Mouse (Mus musculus) hindbrain, embryonic 15.5 days (tissue): Measurements from ENCODE around the gene Haus7. TPM values are rescaled to one million over a fixed set of nuclear protein-coding genes. Genes with fewer than 3 reads are reported as not detected.

ENCODE experiments used
- ATAC-seq: fragments of 200-750 bp; cut with Nextera tagmentation; 2 replicates; pipeline ENCODE4 v1.8.0; 2017; ENCODE audit warnings: low read depth, moderate number of reproducible peaks, moderate TSS enrichment; ENCODE audit not compliant: low FRiP score
- H3K27ac ChIP-seq: fragments of 300-500 bp; sonication (generic); replicated peaks from 2 replicates; pipeline ENCODE4 v1.5.1; 2015; ENCODE audit warnings: mild to moderate bottlenecking, inconsistent platforms
- H3K27me3 ChIP-seq: fragments of 300-500 bp; sonication (generic); 2 replicates; pipeline ENCODE4 v1.6.1; 2015; ENCODE audit warnings: control low read depth, inconsistent platforms
- H3K36me3 ChIP-seq: fragments of 300-500 bp; sonication (generic); 2 replicates; pipeline ENCODE4 v1.6.1; 2015; ENCODE audit warnings: control low read depth, inconsistent platforms
- H3K4me1 ChIP-seq: fragments of 300-500 bp; sonication (generic); replicated peaks from 2 replicates; pipeline ENCODE4 v1.6.1; 2015; ENCODE audit warnings: control low read depth, inconsistent platforms
- H3K4me2 ChIP-seq: fragments of 300-500 bp; sonication (generic); 2 replicates; pipeline ENCODE4 v1.6.1; 2015; ENCODE audit warnings: moderate library complexity, mild to moderate bottlenecking, inconsistent platforms
- H3K4me3 ChIP-seq: fragments of 300-500 bp; sonication (generic); 2 replicates; pipeline ENCODE4 v1.5.1; 2015; ENCODE audit warnings: mild to moderate bottlenecking, inconsistent platforms
- H3K9ac ChIP-seq: fragments of 300-500 bp; sonication (generic); 2 replicates; pipeline ENCODE4 v1.6.1; 2015; ENCODE audit warnings: inconsistent platforms
- H3K9me3 ChIP-seq: fragments of 300-500 bp; sonication (generic); 2 replicates; pipeline ENCODE4 v1.6.1; 2016; ENCODE audit warnings: control low read depth, inconsistent platforms
- WGBS: fragments of 180-500 bp; shearing (Covaris S2); methylation state at CpG from one replicate; pipeline ENCODE4 v1.1.7; 2015; 5-methylcytosine and 5-hydroxymethylcytosine counted together
- polyA plus RNA-seq: library from polyadenylated mRNA; unstranded; fragments of >200 nt; fragmentation: Nextera tagmentation; extraction: Ambion mirVana; gene quantifications from 2 replicates; pipeline ENCODE4 v1.2.1, GENCODE M21; 2015

The Haus7 gene
- polyA plus RNA-seq, 1 experiment from 2014 or later = 71.9 TPM

GRCm38 (mm10) chrX:73480334-73480733, 21.5 kb upstream of the Haus7 start:
- no peak for ATAC-seq
- Histone ChIP-seq H3K4me2 (no peak overlapping the region), H3K4me3 (no peak overlapping the region), H3K36me3 (no peaks in the 10 kb centered on the region), H3K9ac (no peak overlapping the region), H3K27ac (no peak overlapping the region), H3K4me1 (no peaks in the 10 kb centered on the region), H3K9me3 (no peaks in the 10 kb centered on the region), H3K27me3 (no peaks in the 10 kb centered on the region)
- 58% methylated on average over 2 of the region's 2 CpGs for WGBS

- H3K4me1 ChIP-seq = no peaks in the 10 kb centered on the region
- H3K27me3 ChIP-seq = no peaks in the 10 kb centered on the region
- H3K9ac ChIP-seq = no peak overlapping the region
- H3K4me2 ChIP-seq = no peak overlapping the region
- no peak overlapping the region for H3K4me3 ChIP-seq
- no peak for ATAC-seq
- no peak overlapping the region for H3K27ac ChIP-seq
- H3K36me3 ChIP-seq = no peaks in the 10 kb centered on the region
- no peaks in the 10 kb centered on the region for H3K9me3 ChIP-seq
Observed at GRCm38 (mm10) chrX:73479656-73480055, 20.8 kb upstream of the Haus7 start.

GRCm38 (mm10) chrX:73477500-73477899, 18.7 kb upstream of the Haus7 start:
- no peak overlapping the region for H3K4me3 ChIP-seq
- H3K9me3 ChIP-seq = no peaks in the 10 kb centered on the region
- H3K4me1 ChIP-seq = no peaks in the 10 kb centered on the region
- no peak for ATAC-seq
- no peak overlapping the region for H3K4me2 ChIP-seq
- no peaks in the 10 kb centered on the region for H3K36me3 ChIP-seq
- H3K27ac ChIP-seq = no peak overlapping the region
- no peak overlapping the region for H3K9ac ChIP-seq
- H3K27me3 ChIP-seq = no peaks in the 10 kb centered on the region
- WGBS = 85% methylated on average over 2 of the region's 2 CpGs

DNA sequence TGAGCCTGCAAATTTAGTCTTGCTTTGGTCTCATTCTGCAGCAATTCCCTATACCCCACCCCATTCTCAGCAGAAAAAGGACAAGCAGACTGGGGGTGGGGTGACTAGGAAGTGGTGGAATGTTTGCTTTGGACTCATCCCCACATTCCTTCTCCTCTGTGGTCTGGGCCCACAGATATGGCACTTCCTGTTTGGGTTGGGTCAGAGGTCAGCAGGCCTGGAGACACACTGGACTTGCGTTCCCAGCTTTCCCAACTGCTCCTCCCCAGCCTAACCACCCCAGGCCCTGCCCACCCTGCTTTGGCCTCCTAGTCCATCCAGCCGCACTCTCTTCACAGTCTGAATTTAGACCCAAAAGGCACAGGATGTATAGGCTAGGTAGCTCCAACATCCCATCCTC, 17.8 kb upstream of the Haus7 start:
- no peak overlapping the region for H3K4me3 ChIP-seq
- H3K4me2 ChIP-seq = no peak overlapping the region
- no peaks in the 10 kb centered on the region for H3K9me3 ChIP-seq
- H3K4me1 ChIP-seq = no peaks in the 10 kb centered on the region
- H3K36me3 ChIP-seq = no peaks in the 10 kb centered on the region
- no peak for ATAC-seq
- no peak overlapping the region for H3K27ac ChIP-seq
- WGBS = 91% methylated on average over 2 of the region's 2 CpGs
- no peaks in the 10 kb centered on the region for H3K27me3 ChIP-seq
- no peak overlapping the region for H3K9ac ChIP-seq

DNA sequence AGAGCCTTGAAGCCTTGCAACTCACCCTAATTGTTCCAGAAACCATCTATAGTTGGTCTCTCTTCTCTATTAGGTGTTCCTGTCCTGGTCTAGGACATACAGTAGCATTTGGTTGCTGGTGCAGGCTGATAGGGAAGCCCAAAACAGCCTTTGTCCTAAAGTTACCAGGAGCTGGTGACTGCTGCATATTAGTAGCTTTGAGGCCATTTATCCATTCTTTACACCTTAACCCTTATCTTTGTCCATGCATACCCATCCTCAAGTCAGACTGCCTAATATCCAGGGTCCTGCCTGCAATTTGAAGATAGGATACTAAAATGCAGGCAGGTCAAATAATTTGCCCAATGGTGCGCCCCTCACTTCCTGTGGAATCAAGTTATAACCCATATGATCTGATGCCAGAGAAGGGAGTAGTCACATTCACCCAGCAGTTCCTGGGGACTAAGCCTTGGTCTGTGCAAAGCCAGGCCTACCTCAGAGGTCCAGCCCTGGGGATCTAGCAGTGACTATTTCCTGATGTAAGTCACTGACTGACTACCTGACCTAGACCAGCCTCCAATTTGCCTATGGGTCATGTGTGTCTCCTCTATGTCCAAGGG, 16.9 kb upstream of the Haus7 start:
- Histone ChIP-seq H3K4me1 (no peaks in the 10 kb centered on the region), H3K27ac (no peak overlapping the region), H3K9me3 (no peaks in the 10 kb centered on the region), H3K27me3 (no peaks in the 10 kb centered on the region), H3K9ac (no peak overlapping the region), H3K4me3 (no peak overlapping the region), H3K36me3 (no peaks in the 10 kb centered on the region), H3K4me2 (no peak overlapping the region)
- ATAC-seq = no peak
- WGBS = 96% methylated on average over 1 of the region's 1 CpGs

DNA sequence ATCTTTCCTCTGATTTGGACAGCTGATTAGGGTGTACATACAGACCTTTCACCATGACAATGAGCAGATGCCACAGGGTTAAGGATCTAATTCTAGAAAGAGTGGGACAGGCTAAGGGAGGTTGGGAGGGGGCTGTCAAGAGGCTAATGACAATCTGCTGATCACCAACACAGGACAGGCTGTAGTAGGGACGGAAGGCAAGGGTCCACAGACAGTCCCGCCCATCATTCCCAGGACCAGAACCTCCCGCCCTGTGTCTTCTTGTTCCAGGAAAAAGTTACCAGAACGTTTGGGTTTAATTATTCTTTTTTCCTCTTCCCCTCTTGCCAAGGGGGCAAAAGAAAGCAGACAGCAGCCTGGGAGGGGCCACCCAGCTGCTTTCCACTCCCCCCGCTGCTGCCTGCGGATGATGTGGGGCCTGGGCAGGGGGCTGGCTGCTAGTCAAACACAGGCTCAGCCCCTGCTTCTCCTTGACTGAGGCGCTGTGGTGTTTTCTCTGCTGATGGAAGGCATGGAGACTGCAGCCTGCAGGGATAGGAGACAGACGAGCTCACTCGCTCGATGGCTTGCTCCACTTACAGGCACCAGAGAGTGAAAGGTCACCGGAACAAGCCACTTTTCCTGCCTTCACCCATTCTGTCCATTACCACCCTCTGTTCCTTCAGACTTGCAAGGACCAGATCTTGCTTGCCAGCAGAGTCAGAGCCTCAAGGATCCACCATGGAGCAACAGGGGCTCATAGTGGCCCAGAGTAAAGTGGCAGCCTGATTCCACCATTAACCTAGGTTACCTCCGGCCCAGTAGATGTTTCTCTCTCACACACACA, 15.7 kb upstream of the Haus7 start:
- WGBS = 68% methylated on average over 12 of the region's 12 CpGs
- no peak overlapping the region for H3K9ac ChIP-seq

GRCm38 (mm10) chrX:73471764-73472163, 12.9 kb upstream of the Haus7 start:
- Histone ChIP-seq H3K4me1 (no peaks in the 10 kb centered on the region), H3K4me3 (no peak overlapping the region), H3K9me3 (no peaks in the 10 kb centered on the region), H3K36me3 (no peaks in the 10 kb centered on the region), H3K27me3 (no peaks in the 10 kb centered on the region), H3K9ac (no peak overlapping the region), H3K27ac (no peak overlapping the region), H3K4me2 (no peak overlapping the region)
- ATAC-seq = no peak
- 91% methylated on average over 3 of the region's 3 CpGs for WGBS

More for the DNA sequence above, 15.7 kb upstream of the Haus7 start:
- H3K36me3 ChIP-seq = no peaks in the 10 kb centered on the region
- H3K4me1 ChIP-seq = no peaks in the 10 kb centered on the region
- no peak overlapping the region for H3K4me2 ChIP-seq
- no peak for ATAC-seq
- H3K4me3 ChIP-seq = no peak overlapping the region
- no peaks in the 10 kb centered on the region for H3K27me3 ChIP-seq
- no peak overlapping the region for H3K27ac ChIP-seq
- H3K9me3 ChIP-seq = no peaks in the 10 kb centered on the region

DNA sequence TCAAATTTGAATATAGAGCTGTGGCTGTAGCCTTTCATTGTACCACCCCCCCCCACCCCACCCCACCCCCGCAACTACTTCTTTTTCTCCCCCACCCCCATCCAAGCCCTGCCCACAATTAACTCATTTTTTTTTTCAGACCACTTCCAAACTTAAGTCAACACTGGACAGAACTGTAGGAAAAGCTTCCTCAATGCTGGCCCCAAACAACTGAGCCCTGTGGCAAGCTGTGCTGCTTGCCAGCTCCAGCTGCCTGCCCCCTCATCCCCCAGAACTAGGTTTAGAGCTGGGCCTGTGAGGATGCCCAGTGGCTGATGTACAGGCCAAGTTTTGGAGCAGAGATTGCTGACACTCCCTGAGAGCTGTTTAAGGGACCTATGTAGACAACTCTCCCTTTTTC, 9.9 kb upstream of the Haus7 start:
- Histone ChIP-seq H3K27me3 (no peaks in the 10 kb centered on the region), H3K9me3 (no peaks in the 10 kb centered on the region), H3K27ac (no peak overlapping the region), H3K4me1 (no peaks in the 10 kb centered on the region), H3K36me3 (no peaks in the 10 kb centered on the region), H3K9ac (no peak overlapping the region), H3K4me3 (no peak overlapping the region), H3K4me2 (no peak overlapping the region)
- ATAC-seq = no peak
- WGBS = 43% methylated on average over 1 of the region's 1 CpGs

DNA sequence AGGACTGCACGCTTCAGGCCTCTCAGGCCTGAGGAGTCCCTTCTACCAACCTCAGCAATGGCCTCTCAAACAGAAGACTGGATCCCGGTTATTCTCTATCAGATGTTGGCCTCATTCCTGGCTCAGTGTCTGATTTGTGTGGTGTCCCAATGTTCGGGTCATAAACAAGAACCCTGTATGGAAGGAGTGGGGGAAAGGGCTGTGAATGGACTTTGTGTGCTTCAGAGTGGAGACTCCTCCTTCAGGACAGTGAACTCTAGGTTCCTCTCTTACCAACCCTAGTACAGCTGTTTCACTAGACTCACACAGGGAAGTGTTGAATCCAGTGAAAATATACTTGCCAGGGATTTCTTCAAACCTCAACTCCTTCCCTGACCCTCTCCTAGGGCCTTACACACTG, 9.5 kb upstream of the Haus7 start:
- WGBS = 77% methylated on average over 3 of the region's 3 CpGs
- Histone ChIP-seq H3K27ac (no peak overlapping the region), H3K27me3 (no peaks in the 10 kb centered on the region), H3K4me1 (no peaks in the 10 kb centered on the region), H3K4me2 (no peak overlapping the region), H3K9ac (no peak overlapping the region), H3K4me3 (no peak overlapping the region), H3K36me3 (no peaks in the 10 kb centered on the region), H3K9me3 (no peaks in the 10 kb centered on the region)
- no peak for ATAC-seq

- 74% methylated on average over 5 of the region's 5 CpGs for WGBS
- Histone ChIP-seq H3K9ac (no peak overlapping the region), H3K4me3 (no peak overlapping the region), H3K27ac (no peak overlapping the region), H3K9me3 (no peaks in the 10 kb centered on the region), H3K4me2 (no peak overlapping the region), H3K27me3 (no peaks in the 10 kb centered on the region), H3K36me3 (no peaks in the 10 kb centered on the region), H3K4me1 (no peaks in the 10 kb centered on the region)
- no peak for ATAC-seq
Observed at GRCm38 (mm10) chrX:73467446-73468241, 8.8 kb upstream of the Haus7 start.

GRCm38 (mm10) chrX:73465483-73466186, 6.8 kb upstream of the Haus7 start:
- no peak overlapping the region for H3K4me3 ChIP-seq
- no peak overlapping the region for H3K27ac ChIP-seq
- H3K9me3 ChIP-seq = no peaks in the 10 kb centered on the region
- H3K36me3 ChIP-seq = no peaks in the 10 kb centered on the region
- no peak overlapping the region for H3K9ac ChIP-seq
- no peaks in the 10 kb centered on the region for H3K27me3 ChIP-seq
- no peak overlapping the region for H3K4me2 ChIP-seq
- 66% methylated on average over 9 of the region's 9 CpGs for WGBS
- no peak for ATAC-seq
- no peaks in the 10 kb centered on the region for H3K4me1 ChIP-seq

DNA sequence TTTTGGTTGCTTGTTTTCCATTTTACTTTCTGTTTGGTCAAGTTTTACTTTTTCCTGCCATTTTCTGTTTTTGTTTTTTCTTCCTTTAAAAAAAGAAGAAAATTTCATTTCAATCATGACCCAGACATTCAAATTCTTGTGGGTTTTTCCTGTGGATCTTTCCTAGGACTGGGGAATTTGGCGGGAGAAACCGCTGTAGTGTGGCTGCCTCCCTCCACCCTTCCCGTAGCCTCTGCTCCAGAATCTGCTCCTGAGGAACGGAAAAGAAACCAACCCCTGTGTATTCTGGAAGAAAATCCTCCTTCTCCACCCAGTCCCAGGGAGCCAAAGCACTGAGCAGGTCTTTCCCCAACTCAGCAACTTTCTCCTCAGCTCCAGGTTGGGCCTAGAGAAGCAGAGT, 1.9 kb upstream of the Haus7 start:
- no peak overlapping the region for H3K4me2 ChIP-seq
- H3K27ac ChIP-seq = no peak overlapping the region
- no peak overlapping the region for H3K9ac ChIP-seq
- H3K4me3 ChIP-seq = no peak overlapping the region
- ATAC-seq = no peak
- H3K9me3 ChIP-seq = no peaks in the 10 kb centered on the region
- H3K4me1 ChIP-seq = 0 out of 2 replicates have a peak, but pooled peaks cover 11% of the 10 kb centered on the region
- no peaks in the 10 kb centered on the region for H3K36me3 ChIP-seq
- no peaks in the 10 kb centered on the region for H3K27me3 ChIP-seq
- 84% methylated on average over 4 of the region's 4 CpGs for WGBS
